Mouse (Mus musculus) hindlimb bud, embryonic 11.5 days (tissue): ENCODE data around the gene Casz1.

Experiments used
- DNase-seq: peaks from one replicate; pipeline ENCODE4 v3.0.0-alpha.2; 2012; ENCODE audit warnings: low read depth, low spot score; ENCODE audit errors: extremely low spot score

The Casz1 gene

GRCm38 (mm10) chr4:148928876-148929275, 124.6 kb downstream of the Casz1 start:
- no peak for DNase-seq

DNA sequence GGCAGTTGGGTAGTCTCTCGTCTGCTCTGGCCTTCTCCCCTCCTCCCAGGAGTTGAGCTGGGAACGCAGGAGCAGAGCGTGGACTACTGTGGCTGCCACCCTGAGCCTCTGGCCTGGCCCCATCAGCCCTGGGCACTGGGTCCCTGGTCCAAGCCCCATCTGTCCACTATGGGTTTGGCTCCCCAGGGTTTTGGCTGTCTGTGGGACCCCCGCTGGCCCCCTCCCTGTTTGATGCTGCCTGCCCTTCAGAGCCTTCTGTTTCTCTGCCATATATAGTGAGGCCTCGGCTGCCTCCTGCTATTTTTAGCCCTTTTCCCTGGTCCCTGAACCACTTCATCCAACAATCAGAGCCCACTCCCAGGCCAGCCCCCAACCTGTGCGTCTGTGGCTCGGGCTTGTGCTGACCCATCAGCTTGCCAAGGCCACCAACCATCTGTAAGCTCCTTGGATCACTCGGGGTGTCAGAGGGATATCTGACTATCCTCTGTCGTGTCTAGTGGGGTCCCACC, 126.5 kb downstream of the Casz1 start:
- DNase-seq = no peak

- no peak for DNase-seq
Observed at GRCm38 (mm10) chr4:148933109-148933508, 128.9 kb downstream of the Casz1 start.

- no peak for DNase-seq
Observed at GRCm38 (mm10) chr4:148935211-148935610, 131.0 kb downstream of the Casz1 start.

DNA sequence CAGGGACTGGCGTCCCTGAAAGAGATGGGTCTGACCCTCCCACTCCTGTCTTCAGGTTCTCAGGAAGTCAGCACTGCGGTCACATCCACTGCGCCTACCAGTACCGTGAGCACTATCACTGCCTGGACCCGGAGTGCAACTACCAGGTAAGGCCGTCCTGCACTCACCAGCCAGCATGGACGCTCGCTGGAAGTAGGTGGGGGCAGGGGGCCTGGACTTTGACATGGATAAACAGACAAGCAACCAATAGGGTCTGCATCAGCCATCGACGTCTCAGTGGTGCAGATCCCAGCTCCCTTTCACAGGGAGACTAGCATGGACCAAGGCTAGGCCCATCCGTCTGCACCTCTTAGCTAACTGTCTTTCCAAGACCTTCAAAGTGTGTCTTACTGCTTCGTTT, 131.9 kb downstream of the Casz1 start:
- DNase-seq = no peak

DNA sequence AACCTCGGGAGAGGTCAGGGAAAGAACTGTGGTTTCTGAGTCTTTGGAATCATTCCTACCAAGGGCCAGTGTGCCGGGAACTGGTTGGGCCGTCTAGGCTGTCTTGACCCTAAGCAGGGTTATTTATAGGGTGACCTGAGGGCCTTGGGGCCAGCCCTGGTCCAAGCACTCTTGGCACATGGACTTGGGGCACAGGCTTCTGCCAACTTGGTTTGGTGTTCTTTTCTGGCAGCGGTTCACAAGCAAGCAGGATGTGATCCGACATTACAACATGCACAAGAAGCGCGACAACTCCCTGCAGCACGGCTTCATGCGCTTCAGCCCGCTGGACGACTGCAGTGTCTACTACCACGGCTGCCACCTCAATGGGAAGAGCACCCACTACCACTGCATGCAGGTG, 132.5 kb downstream of the Casz1 start:
- no peak for DNase-seq

DNA sequence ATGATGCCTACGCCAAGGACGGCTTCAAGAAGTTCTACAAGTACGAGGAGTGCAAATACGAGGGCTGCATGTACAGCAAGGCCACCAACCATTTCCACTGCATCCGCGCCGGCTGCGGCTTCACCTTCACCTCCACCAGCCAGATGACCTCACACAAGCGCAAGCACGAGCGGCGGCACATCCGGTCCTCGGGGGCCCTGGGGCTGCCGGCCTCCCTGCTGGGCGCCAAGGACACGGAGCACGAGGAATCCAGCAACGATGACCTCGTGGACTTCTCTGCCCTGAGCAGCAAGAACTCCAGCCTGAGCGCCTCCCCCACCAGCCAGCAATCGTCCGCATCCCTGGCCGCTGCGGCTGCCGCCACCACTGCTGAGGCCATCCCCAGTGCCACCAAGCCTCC, 134.3 kb downstream of the Casz1 start:
- DNase-seq = no peak

DNA sequence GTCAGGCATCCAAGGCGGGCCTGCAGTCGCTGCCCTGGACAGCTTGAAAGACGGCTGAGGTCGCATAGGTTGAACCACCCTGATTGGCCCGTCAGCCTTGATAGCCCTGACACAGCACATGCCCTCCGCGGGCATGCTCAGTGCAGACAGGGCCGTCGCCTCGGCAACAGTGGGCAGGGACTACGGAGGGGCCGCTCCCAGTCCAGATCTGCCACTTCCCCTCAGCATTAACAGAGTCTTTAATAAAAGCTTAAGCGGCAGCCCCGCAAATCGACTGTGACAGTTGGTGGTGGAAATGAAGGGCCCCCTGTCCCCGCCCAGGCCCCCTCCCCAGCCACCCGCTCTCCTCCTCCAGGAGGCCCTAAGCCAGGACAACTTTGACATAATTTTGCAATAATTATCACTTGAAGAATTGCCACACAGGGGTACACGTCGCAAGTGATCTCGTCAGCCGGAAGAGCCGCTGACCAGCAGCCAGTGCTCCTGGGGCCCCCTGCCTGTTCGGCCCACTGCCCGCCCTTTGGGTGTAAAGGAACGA, 136.5 kb downstream of the Casz1 start:
- no peak for DNase-seq

DNA sequence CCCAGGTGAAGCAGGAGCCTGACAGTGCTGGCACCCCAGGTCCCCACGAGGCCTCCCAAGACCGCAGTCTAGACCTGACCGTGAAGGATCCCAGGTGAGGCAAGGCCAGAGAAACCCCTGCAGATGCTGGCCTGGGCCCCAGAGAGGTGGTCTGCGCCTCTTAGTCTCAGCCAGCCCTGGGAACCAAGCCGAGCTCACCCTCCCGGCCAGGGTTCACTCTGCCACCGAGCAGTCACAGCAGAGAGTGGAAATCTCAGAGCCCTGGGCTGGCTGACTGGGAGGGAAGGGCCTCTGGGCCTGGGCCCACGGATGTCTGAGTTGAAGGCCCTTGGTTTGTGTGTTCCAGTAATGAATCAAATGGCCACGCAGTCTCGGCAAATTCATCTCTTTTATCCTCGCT, 137.1 kb downstream of the Casz1 start:
- DNase-seq = no peak

- DNase-seq = no peak
Observed at GRCm38 (mm10) chr4:148943099-148943498, 138.9 kb downstream of the Casz1 start.

GRCm38 (mm10) chr4:148945476-148945881, 141.2 kb downstream of the Casz1 start:
- no peak for DNase-seq

DNA sequence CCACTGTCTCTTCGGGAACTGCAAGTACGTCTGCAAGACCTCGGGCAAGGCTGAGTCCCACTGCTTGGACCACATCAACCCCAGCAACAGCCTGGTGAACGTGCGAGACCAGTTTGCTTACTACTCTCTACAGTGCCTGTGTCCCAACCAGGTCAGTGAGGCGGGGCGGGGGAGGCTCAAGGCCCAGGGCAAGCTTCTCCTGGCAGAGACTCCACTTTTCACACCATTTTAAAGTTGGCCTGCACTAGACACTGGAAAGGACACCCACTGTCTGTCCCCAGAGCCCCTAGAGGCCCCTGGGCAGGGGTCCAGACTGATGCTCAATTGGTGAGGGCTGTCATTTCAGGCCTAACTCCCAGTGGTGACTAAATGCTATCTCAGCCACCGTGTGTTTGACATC, 141.8 kb downstream of the Casz1 start:
- DNase-seq = no peak

DNA sequence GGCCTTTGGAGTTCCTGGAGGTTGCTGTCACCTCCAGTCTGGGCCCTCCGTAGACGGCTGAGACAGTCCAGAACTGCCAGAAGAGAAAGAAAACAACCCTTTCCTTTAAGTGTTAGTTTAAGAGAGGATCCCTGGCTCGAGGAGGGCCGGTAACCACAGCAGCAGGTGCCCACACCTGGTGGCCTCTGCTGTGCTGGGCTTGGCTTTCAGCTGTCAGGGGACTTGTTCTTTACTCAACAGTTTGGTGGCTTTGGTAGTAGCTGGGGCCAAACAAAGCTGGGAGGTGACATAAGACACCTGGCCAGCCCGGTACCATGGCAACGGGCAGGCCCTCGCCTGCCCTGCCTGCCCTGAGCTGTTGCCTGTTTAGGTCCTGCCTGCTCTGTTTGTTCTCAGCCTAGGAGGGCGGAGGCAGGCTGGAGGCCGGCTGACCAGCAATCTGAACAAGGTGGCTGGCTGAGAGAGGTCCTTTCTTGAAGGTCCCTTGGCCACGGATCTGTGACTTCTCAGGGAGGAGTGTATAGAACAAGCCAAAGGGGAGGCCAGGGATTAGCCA, 143.7 kb downstream of the Casz1 start:
- DNase-seq = no peak

- no peak for DNase-seq
Observed at GRCm38 (mm10) chr4:148950487-148950886, 146.3 kb downstream of the Casz1 start.

- no peak for DNase-seq
Observed at GRCm38 (mm10) chr4:148950932-148951650, 146.9 kb downstream of the Casz1 start.

DNA sequence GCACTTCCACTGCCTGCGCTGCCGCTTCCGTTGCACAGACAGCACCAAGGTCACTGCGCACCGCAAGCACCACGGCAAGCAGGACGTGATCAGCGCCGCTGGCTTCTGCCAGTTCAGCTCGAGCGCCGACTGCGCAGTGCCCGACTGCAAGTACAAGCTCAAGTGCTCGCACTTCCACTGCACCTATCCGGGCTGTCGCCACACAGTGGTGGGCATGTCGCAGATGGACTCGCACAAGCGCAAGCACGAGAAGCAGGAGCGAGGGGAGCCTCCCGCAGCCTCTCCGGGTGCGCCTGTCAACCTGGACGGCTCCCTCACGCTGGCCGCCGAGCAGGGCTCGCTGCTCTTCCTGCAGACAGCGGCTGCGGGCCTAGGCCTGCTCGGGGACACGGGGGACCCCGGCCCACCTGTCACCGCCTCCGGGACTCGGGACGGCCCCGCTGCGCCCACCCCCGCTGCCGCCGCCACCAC, 147.6 kb downstream of the Casz1 start:
- DNase-seq = no peak

DNA sequence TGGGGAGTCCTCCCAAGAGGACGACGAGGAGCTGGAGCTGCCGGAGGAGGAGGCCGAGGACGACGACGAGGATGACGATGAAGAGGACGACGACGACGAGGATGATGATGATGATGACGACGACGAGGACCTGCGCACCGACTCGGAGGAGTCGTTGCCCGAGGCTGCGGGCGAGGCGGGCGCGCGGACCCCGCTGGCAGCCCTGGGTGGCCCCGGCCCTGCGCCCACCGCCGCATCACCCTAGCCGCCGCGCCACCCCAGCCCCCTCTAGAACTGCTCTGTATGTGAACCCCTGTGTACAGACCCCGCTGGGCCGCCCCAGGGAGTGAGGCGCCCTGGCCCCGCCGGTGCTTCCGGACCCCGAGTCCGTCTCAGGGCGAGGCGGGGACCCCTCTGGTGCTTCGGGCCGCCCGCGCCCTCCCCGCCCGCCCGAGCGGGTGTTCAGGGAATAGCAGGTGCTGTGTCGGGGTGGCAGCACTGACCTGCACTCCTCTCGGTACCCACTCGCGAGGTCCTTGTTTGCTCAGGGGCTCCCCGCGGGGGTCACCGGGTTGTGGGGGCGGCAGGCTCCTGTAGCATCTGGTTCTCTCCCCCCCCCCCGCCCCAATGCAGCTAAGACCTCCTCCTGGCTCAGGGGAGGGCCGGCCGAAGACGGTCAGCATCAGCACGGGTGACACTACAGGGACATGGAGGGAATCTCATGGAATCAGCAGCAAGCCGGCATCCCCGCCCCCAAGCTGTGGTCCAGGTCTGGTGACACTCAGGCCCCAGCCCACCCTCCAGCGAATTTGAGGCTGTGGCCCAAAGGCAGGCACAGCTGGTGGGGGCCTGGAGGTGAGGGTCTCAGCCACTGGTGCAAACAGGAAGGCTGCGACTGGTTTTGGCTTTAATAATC, 148.3 kb downstream of the Casz1 start:
- no peak for DNase-seq

- no peak for DNase-seq
Observed at GRCm38 (mm10) chr4:148955131-148955813, 151.0 kb downstream of the Casz1 start.

DNA sequence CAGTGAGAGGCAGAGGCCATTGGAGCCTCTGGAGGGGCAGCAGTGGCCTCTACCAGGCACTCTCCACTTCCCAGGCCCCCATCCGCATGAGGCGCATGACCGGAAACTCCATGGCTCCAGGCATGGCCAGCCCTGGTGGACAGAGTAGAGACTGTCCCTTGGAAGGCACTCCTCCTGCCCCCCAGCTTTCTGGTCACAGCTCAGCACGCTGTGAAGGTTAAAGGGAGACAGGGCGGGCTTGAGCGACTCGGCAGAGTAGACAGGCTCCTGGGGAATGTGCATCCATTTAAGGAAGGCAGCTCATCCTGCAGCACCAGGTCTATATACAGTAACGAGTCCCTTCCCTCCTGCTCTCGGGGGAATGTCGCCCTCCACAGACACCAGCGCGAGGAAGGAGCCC, 155.8 kb downstream of the Casz1 start:
- DNase-seq = no peak

- DNase-seq = no peak
Observed at GRCm38 (mm10) chr4:148961081-148961480, 156.9 kb downstream of the Casz1 start.

GRCm38 (mm10) chr4:148962096-148962495, 157.9 kb downstream of the Casz1 start:
- DNase-seq = no peak
